Mouse (Mus musculus) liver, postnatal 0 days (tissue): ENCODE measurements around the gene Tnfaip8l1. TPM values are rescaled to one million over a fixed set of nuclear protein-coding genes. Genes with fewer than 3 reads are reported as not detected.

Experiments used
- ATAC-seq: fragments of 200-750 bp; cut with Nextera tagmentation; 2 replicates; pipeline ENCODE4 v1.8.0; 2017; ENCODE audit warnings: mild to moderate bottlenecking, moderate library complexity
- DNase-seq: peaks from one replicate; pipeline ENCODE4 v3.0.0-alpha.2; 2016
- H3K27ac ChIP-seq: fragments of 300-500 bp; sonication (generic); 2 replicates; pipeline ENCODE4 v1.5.1; 2014; ENCODE audit warnings: antibody characterized with exemption, moderate library complexity, mild to moderate bottlenecking, low read depth
- H3K27me3 ChIP-seq: fragments of 300-500 bp; sonication (generic); 2 replicates; pipeline ENCODE4 v1.6.1; 2014; ENCODE audit warnings: low read length, control low read depth, mixed read lengths; ENCODE audit not compliant: insufficient read depth
- H3K36me3 ChIP-seq: fragments of 300-500 bp; sonication (generic); replicated peaks from 2 replicates; pipeline ENCODE4 v1.6.1; 2014; ENCODE audit warnings: mild to moderate bottlenecking, control low read depth, low read length, moderate library complexity, mixed read lengths; ENCODE audit not compliant: insufficient read depth
- H3K4me1 ChIP-seq: fragments of 300-500 bp; sonication (generic); 2 replicates; pipeline ENCODE4 v1.6.1; 2014; ENCODE audit warnings: antibody characterized with exemption, mild to moderate bottlenecking, control low read depth; ENCODE audit not compliant: insufficient read depth
- H3K4me2 ChIP-seq: fragments of 300-500 bp; sonication (generic); 2 replicates; pipeline ENCODE4 v1.6.1; 2014; ENCODE audit warnings: low read depth, mild to moderate bottlenecking, low read length, moderate library complexity, mixed read lengths
- H3K4me3 ChIP-seq: fragments of 300-500 bp; sonication (generic); 2 replicates; pipeline ENCODE4 v1.5.1; 2014; ENCODE audit warnings: low read depth, low read length
- H3K9ac ChIP-seq: fragments of 300-500 bp; sonication (generic); replicated peaks from 2 replicates; pipeline ENCODE4 v1.6.1; 2014; ENCODE audit warnings: mild to moderate bottlenecking, moderate library complexity
- H3K9me3 ChIP-seq: fragments of 300-500 bp; sonication (generic); 2 replicates; pipeline ENCODE4 v1.6.1; 2016; ENCODE audit warnings: mild to moderate bottlenecking, control low read depth, low read length, mixed read lengths
- CTCF ChIP-seq: sonication (generic); IDR thresholded peaks from 2 replicates; pipeline ENCODE4 v1.5.1; 2016; ENCODE audit warnings: antibody characterized with exemption, low read depth
- EP300 ChIP-seq: IDR thresholded peaks from 2 replicates; pipeline ENCODE4 v1.6.1; 2016; ENCODE audit warnings: antibody characterized with exemption, low read depth, mild to moderate bottlenecking
- WGBS: fragments of 180-500 bp; shearing (Covaris S2); extraction: QIAGEN DNeasy Blood & Tissue Kit; methylation state at CpG from one replicate; pipeline ENCODE4 v1.1.7; 2014; ENCODE audit not compliant: insufficient replicate concordance; 5-methylcytosine and 5-hydroxymethylcytosine counted together
- polyA plus RNA-seq: library from polyadenylated mRNA; unstranded; fragments of >200 nt; fragmentation: Nextera tagmentation; extraction: Ambion mirVana; gene quantifications from 2 replicates; pipeline ENCODE4 v1.2.1, GENCODE M21; 2015

The Tnfaip8l1 gene
- polyA plus RNA-seq, 1 experiment from 2014 or later = 3.3 TPM

GRCm38 (mm10) chr17:56194765-56195164, 32.5 kb downstream of the Tnfaip8l1 start:
- no peak overlapping the region for H3K9ac ChIP-seq
- no peak overlapping the region for H3K4me2 ChIP-seq
- DNase-seq (no peak), ATAC-seq (peak; percentile 85)
- H3K4me1 ChIP-seq = peaks cover 5% of the 10 kb centered on the region
- H3K27me3 ChIP-seq = no peaks in the 10 kb centered on the region
- H3K4me3 ChIP-seq = no peak overlapping the region
- H3K36me3 ChIP-seq = peaks cover 66% of the 10 kb centered on the region
- no peak for TF ChIP-seq CTCF
- no peak for TF ChIP-seq EP300
- H3K27ac ChIP-seq = peak overlapping the region; percentile 44; the same call in 1 of the 2 replicates
- H3K9me3 ChIP-seq = no peaks in the 10 kb centered on the region
- 70% methylated on average over 13 of the region's 13 CpGs for WGBS

GRCm38 (mm10) chr17:56196860-56197259, 34.6 kb downstream of the Tnfaip8l1 start:
- Histone ChIP-seq H3K4me1 (peaks cover 5% of the 10 kb centered on the region), H3K9ac (no peak overlapping the region), H3K9me3 (no peaks in the 10 kb centered on the region), H3K36me3 (peaks cover 58% of the 10 kb centered on the region), H3K4me3 (no peak overlapping the region), H3K4me2 (no peak overlapping the region), H3K27ac (no peak overlapping the region), H3K27me3 (no peaks in the 10 kb centered on the region)
- no peak for ATAC-seq
- no peak for DNase-seq
- 62% methylated on average over 2 of the region's 2 CpGs for WGBS
- TF ChIP-seq EP300 = no peak
- TF ChIP-seq CTCF = peak; percentile 66

GRCm38 (mm10) chr17:56200586-56200985, 38.3 kb downstream of the Tnfaip8l1 start:
- Histone ChIP-seq H3K27me3 (no peaks in the 10 kb centered on the region), H3K4me2 (no peak overlapping the region), H3K4me1 (peaks cover under 1% of the 10 kb centered on the region; the same call in 1 of the 2 replicates), H3K27ac (no peak overlapping the region), H3K9ac (no peak overlapping the region), H3K9me3 (no peaks in the 10 kb centered on the region), H3K36me3 (peaks cover 73% of the 10 kb centered on the region), H3K4me3 (no peak overlapping the region)
- TF ChIP-seq CTCF = peak; percentile 48
- TF ChIP-seq EP300 = no peak
- no peak for ATAC-seq
- DNase-seq = no peak
- WGBS = 84% methylated on average over 9 of the region's 9 CpGs

DNA sequence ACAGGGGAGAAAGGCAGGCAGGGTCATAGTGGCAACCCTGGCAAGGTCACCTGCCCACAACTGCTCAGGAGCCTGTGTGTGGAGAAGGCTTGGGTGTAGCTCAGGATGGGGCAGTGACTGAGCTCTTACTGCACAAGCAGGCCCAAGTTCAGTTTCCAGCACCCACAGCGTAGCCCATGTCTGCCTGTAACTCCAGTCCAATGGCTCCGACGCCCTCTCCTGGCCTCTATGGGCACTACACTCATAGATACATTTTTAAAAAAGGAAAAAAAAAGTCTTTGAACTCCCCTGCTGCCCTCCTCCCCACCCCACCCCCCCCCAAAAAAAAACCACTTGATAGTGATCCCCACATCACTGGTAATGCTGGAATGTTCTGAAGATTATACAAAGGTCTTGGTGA, 39.4 kb downstream of the Tnfaip8l1 start:
- ATAC-seq = no peak
- 67% methylated on average over 3 of the region's 3 CpGs for WGBS
- no peak overlapping the region for H3K9ac ChIP-seq
- no peak for DNase-seq
- no peaks in the 10 kb centered on the region for H3K27me3 ChIP-seq
- H3K9me3 ChIP-seq = no peaks in the 10 kb centered on the region
- no peak overlapping the region for H3K27ac ChIP-seq
- H3K36me3 ChIP-seq = peaks cover 76% of the 10 kb centered on the region
- no peak overlapping the region for H3K4me3 ChIP-seq
- TF ChIP-seq CTCF = peak; percentile 31; the same call in 1 of the 2 replicates
- no peak for TF ChIP-seq EP300
- peaks cover under 1% of the 10 kb centered on the region; the same call in 1 of the 2 replicates for H3K4me1 ChIP-seq
- no peak overlapping the region for H3K4me2 ChIP-seq

GRCm38 (mm10) chr17:56202476-56202875, 40.2 kb downstream of the Tnfaip8l1 start:
- no peak for ATAC-seq
- peaks cover 69% of the 10 kb centered on the region for H3K36me3 ChIP-seq
- no peak for TF ChIP-seq CTCF
- TF ChIP-seq EP300 = no peak

DNA sequence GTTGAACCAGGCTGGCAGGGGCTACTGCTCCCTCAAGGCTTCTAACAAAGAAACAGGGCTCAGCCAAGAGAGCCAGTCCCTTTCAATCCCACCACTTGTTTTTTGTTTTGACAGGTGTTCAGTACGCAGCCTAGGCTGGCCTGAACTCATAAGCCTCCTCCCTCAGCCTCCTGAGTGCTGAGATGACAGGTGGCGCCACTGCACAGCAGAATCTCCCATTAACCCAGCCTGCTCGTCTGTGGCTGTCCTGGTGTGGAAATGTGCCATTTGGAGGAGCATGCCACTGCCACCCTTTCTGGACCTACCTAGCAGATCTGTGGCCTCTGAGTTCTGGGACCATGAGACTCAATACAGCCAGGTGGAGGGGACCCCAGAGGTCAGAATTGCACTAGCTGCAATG, 41.5 kb downstream of the Tnfaip8l1 start:
- Histone ChIP-seq H3K36me3 (peaks cover 63% of the 10 kb centered on the region), H3K9me3 (no peaks in the 10 kb centered on the region)

More at GRCm38 (mm10) chr17:56202476-56202875, 40.2 kb downstream of the Tnfaip8l1 start:
- DNase-seq = no peak
- H3K4me1 ChIP-seq = peaks cover 7% of the 10 kb centered on the region
- no peak overlapping the region for H3K27ac ChIP-seq
- no peak overlapping the region for H3K4me2 ChIP-seq
- H3K9me3 ChIP-seq = no peaks in the 10 kb centered on the region
- H3K4me3 ChIP-seq = no peak overlapping the region
- 91% methylated on average over 8 of the region's 8 CpGs for WGBS
- no peak overlapping the region for H3K9ac ChIP-seq
- no peaks in the 10 kb centered on the region for H3K27me3 ChIP-seq

More for the DNA sequence above, 41.5 kb downstream of the Tnfaip8l1 start:
- no peak overlapping the region for H3K4me3 ChIP-seq
- DNase-seq = no peak
- H3K27me3 ChIP-seq = no peaks in the 10 kb centered on the region
- WGBS = 65% methylated on average over 3 of the region's 3 CpGs
- H3K9ac ChIP-seq = no peak overlapping the region
- H3K4me1 ChIP-seq = peaks cover 12% of the 10 kb centered on the region
- H3K4me2 ChIP-seq = no peak overlapping the region
- H3K27ac ChIP-seq = no peak overlapping the region
- no peak for ATAC-seq
- TF ChIP-seq EP300 (no peak), CTCF (peak; percentile 52)
